Mouse (Mus musculus) testis, adult 2 months (tissue): ENCODE results near the gene Prkcd. TPM values are rescaled to one million over a fixed set of nuclear protein-coding genes. Genes with fewer than 3 reads are reported as not detected.

Experiments
- H3K27ac ChIP-seq: fragments of 200-500 bp; 2 replicates; pipeline ENCODE4 v1.5.1; 2012; ENCODE audit warnings: low read depth, low read length; ENCODE audit not compliant: control insufficient read depth, insufficient read depth
- H3K27me3 ChIP-seq: fragments of 200-500 bp; 2 replicates; pipeline ENCODE4 v1.6.1; 2012; ENCODE audit warnings: mild to moderate bottlenecking, low read length, moderate library complexity; ENCODE audit not compliant: control insufficient read depth, insufficient read depth
- H3K36me3 ChIP-seq: fragments of 200-500 bp; 2 replicates; pipeline ENCODE4 v1.6.1; 2012; ENCODE audit warnings: mild to moderate bottlenecking, low read length; ENCODE audit not compliant: control insufficient read depth, insufficient read depth
- H3K4me1 ChIP-seq: fragments of 200-500 bp; 2 replicates; pipeline ENCODE4 v1.6.1; 2012; ENCODE audit warnings: low read length; ENCODE audit not compliant: control insufficient read depth, insufficient read depth
- H3K4me3 ChIP-seq: fragments of 200-500 bp; 2 replicates; pipeline ENCODE4 v1.5.1; 2012; ENCODE audit warnings: low read depth, mild to moderate bottlenecking, low read length, moderate library complexity, mixed read lengths; ENCODE audit not compliant: control insufficient read depth
- CTCF ChIP-seq: fragments of 200-500 bp; IDR thresholded peaks from 2 replicates; pipeline ENCODE4 v1.5.1; 2012; ENCODE audit warnings: low read depth, mild to moderate bottlenecking, inconsistent platforms, low read length, moderate library complexity; ENCODE audit not compliant: control insufficient read depth, insufficient read depth, insufficient replicate concordance
- POLR2A ChIP-seq: fragments of 200-500 bp; IDR thresholded peaks from 2 replicates; pipeline ENCODE4 v1.6.1; 2012; ENCODE audit warnings: low read depth, mild to moderate bottlenecking, inconsistent platforms, low read length, moderate library complexity; ENCODE audit not compliant: control insufficient read depth
- polyA plus RNA-seq: library from polyadenylated mRNA; depleted of rRNA; stranded (reverse); fragments of >200 nt; gene quantifications from 2 replicates; pipeline ENCODE4 v1.2.3, GENCODE M21; 2012

The Prkcd gene
- polyA plus RNA-seq, 1 experiment: 240 TPM

GRCm38 (mm10) chr14:30590918-30591317 lies 35.1 kb downstream of the Prkcd start:
- no peaks in the 10 kb centered on the region for H3K4me1 ChIP-seq
- H3K27ac ChIP-seq: no peak overlapping the region

GRCm38 (mm10) chr14:30590041-30590645 lies 35.9 kb downstream of the Prkcd start:
- no peak for TF ChIP-seq CTCF
- no peak for TF ChIP-seq POLR2A
- H3K36me3 ChIP-seq: no peaks in the 10 kb centered on the region
- H3K27me3 ChIP-seq: no peaks in the 10 kb centered on the region
- no peak overlapping the region for H3K27ac ChIP-seq
- H3K4me3 ChIP-seq: no peak overlapping the region
- H3K4me1 ChIP-seq: no peaks in the 10 kb centered on the region

More at GRCm38 (mm10) chr14:30590918-30591317, 35.1 kb downstream of the Prkcd start:
- TF ChIP-seq CTCF: no peak
- no peak for TF ChIP-seq POLR2A
- Histone ChIP-seq H3K27me3 (no peaks in the 10 kb centered on the region), H3K4me3 (no peak overlapping the region), H3K36me3 (no peaks in the 10 kb centered on the region)

GRCm38 (mm10) chr14:30586780-30587461 lies 39.1 kb downstream of the Prkcd start:
- Histone ChIP-seq H3K27ac (no peak overlapping the region), H3K4me1 (no peaks in the 10 kb centered on the region), H3K36me3 (no peaks in the 10 kb centered on the region), H3K27me3 (no peaks in the 10 kb centered on the region), H3K4me3 (no peak overlapping the region)
- TF ChIP-seq POLR2A: no peak
- TF ChIP-seq CTCF: no peak

- H3K36me3 ChIP-seq: no peaks in the 10 kb centered on the region
- H3K4me3 ChIP-seq: no peak overlapping the region
- H3K27ac ChIP-seq: no peak overlapping the region
- H3K4me1 ChIP-seq: no peaks in the 10 kb centered on the region
- H3K27me3 ChIP-seq: no peaks in the 10 kb centered on the region
- no peak for TF ChIP-seq CTCF
- no peak for TF ChIP-seq POLR2A
Observed at GRCm38 (mm10) chr14:30585323-30585722, 40.7 kb downstream of the Prkcd start.

- Histone ChIP-seq H3K27ac (no peak overlapping the region), H3K4me3 (no peak overlapping the region)
Observed at GRCm38 (mm10) chr14:30584497-30585251, 41.3 kb downstream of the Prkcd start.

GRCm38 (mm10) chr14:30584077-30584476 lies 41.9 kb downstream of the Prkcd start:
- no peak for TF ChIP-seq CTCF
- H3K27ac ChIP-seq: no peak overlapping the region

More at GRCm38 (mm10) chr14:30584497-30585251, 41.3 kb downstream of the Prkcd start:
- no peaks in the 10 kb centered on the region for H3K4me1 ChIP-seq
- TF ChIP-seq POLR2A: no peak
- no peaks in the 10 kb centered on the region for H3K27me3 ChIP-seq
- no peaks in the 10 kb centered on the region for H3K36me3 ChIP-seq

GRCm38 (mm10) chr14:30581238-30581637 lies 44.8 kb downstream of the Prkcd start:
- Histone ChIP-seq H3K4me3 (no peak overlapping the region), H3K27me3 (no peaks in the 10 kb centered on the region), H3K27ac (no peak overlapping the region), H3K36me3 (no peaks in the 10 kb centered on the region), H3K4me1 (peaks cover 2% of the 10 kb centered on the region; the same call in 1 of the 2 replicates)
- TF ChIP-seq CTCF (no peak), POLR2A (no peak)

More at GRCm38 (mm10) chr14:30584077-30584476, 41.9 kb downstream of the Prkcd start:
- no peak overlapping the region for H3K4me3 ChIP-seq
- H3K36me3 ChIP-seq: no peaks in the 10 kb centered on the region
- no peaks in the 10 kb centered on the region for H3K27me3 ChIP-seq
- H3K4me1 ChIP-seq: no peaks in the 10 kb centered on the region
